Mouse (Mus musculus) liver, embryonic 13.5 days (tissue): ENCODE data around the gene Ccdc148. TPM values are rescaled to one million over a fixed set of nuclear protein-coding genes. Genes with fewer than 3 reads are reported as not detected.

ENCODE experiments used
- ATAC-seq: fragments of 200-750 bp; cut with Nextera tagmentation; 2 replicates; pipeline ENCODE4 v1.8.0; 2017; ENCODE audit warnings: low read depth, mild to moderate bottlenecking, moderate number of reproducible peaks, moderate library complexity
- DNase-seq: peaks from one replicate; pipeline ENCODE4 v3.0.0; 2022
- H3K27ac ChIP-seq: fragments of 300-500 bp; sonication (generic); 2 replicates; pipeline ENCODE4 v1.5.1; 2015; ENCODE audit warnings: moderate library complexity, mild to moderate bottlenecking, inconsistent platforms
- H3K27me3 ChIP-seq: fragments of 300-500 bp; sonication (generic); 2 replicates; pipeline ENCODE4 v1.6.1; 2015; ENCODE audit warnings: mild to moderate bottlenecking, inconsistent platforms
- H3K36me3 ChIP-seq: fragments of 300-500 bp; sonication (generic); 2 replicates; pipeline ENCODE4 v1.6.1; 2015; ENCODE audit warnings: mild to moderate bottlenecking, inconsistent platforms
- H3K4me1 ChIP-seq: fragments of 300-500 bp; sonication (generic); replicated peaks from 2 replicates; pipeline ENCODE4 v1.6.1; 2015; ENCODE audit warnings: inconsistent platforms
- H3K4me2 ChIP-seq: fragments of 300-500 bp; sonication (generic); 2 replicates; pipeline ENCODE4 v1.6.1; 2015; ENCODE audit warnings: inconsistent platforms, mild to moderate bottlenecking, moderate library complexity
- H3K4me3 ChIP-seq: fragments of 300-500 bp; sonication (generic); replicated peaks from 2 replicates; pipeline ENCODE4 v1.5.1; 2015; ENCODE audit warnings: mild to moderate bottlenecking, inconsistent platforms
- H3K9ac ChIP-seq: fragments of 300-500 bp; sonication (generic); 2 replicates; pipeline ENCODE4 v1.6.1; 2015; ENCODE audit warnings: mild to moderate bottlenecking, inconsistent platforms
- H3K9me3 ChIP-seq: fragments of 300-500 bp; sonication (generic); replicated peaks from 2 replicates; pipeline ENCODE4 v1.6.1; 2016; ENCODE audit warnings: inconsistent platforms
- WGBS: fragments of 180-500 bp; shearing (Covaris S2); methylation state at CpG from one replicate; pipeline ENCODE4 v1.1.7; 2015; ENCODE audit not compliant: insufficient replicate concordance; 5-methylcytosine and 5-hydroxymethylcytosine counted together
- polyA plus RNA-seq: library from polyadenylated mRNA; unstranded; fragments of >200 nt; fragmentation: Nextera tagmentation; extraction: Ambion mirVana; gene quantifications from 2 replicates; pipeline ENCODE4 v1.2.1, GENCODE M21; 2015

The Ccdc148 gene
- polyA plus RNA-seq = 0.20 and 0.25 TPM in 2 replicates

- peak; percentile 96 for ATAC-seq
- no peaks in the 10 kb centered on the region for H3K36me3 ChIP-seq
- under 1% methylated on average over 22 of the region's 37 CpGs for WGBS
Observed at GRCm38 (mm10) chr2:59160605-59160963, at the start of gene Ccdc148, which contains the start of gene Pkp4. TSS of gene Ccdc148 (minus strand) at chr2:59160683. TSS of gene Pkp4 (plus strand) at chr2:59160850.

GRCm38 (mm10) chr2:59208276-59208675, 47.8 kb upstream of the Ccdc148 start:
- Histone ChIP-seq H3K4me2 (no peak overlapping the region), H3K27me3 (no peaks in the 10 kb centered on the region), H3K36me3 (no peaks in the 10 kb centered on the region), H3K27ac (no peak overlapping the region), H3K9me3 (no peaks in the 10 kb centered on the region), H3K4me1 (peaks cover 19% of the 10 kb centered on the region), H3K4me3 (no peak overlapping the region), H3K9ac (no peak overlapping the region)
- DNase-seq (no peak), ATAC-seq (no peak)
- WGBS = 71% methylated on average over 9 of the region's 9 CpGs

More at GRCm38 (mm10) chr2:59160605-59160963, at the start of gene Ccdc148, which contains the start of gene Pkp4:
- Histone ChIP-seq H3K27me3 (0 out of 2 replicates have a peak, but pooled peaks cover 8% of the 10 kb centered on the region), H3K27ac (peak within 1 kb of the TSS; percentile 64), H3K4me1 (peaks cover 34% of the 10 kb centered on the region), H3K4me3 (peak within 1 kb of the TSS; percentile 80), H3K9ac (peak within 1 kb of the TSS; percentile 83), H3K9me3 (no peaks in the 10 kb centered on the region), H3K4me2 (peak within 1 kb of the TSS; percentile 91)
- peak; percentile 82 for DNase-seq

GRCm38 (mm10) chr2:59207725-59208124, 47.2 kb upstream of the Ccdc148 start:
- Histone ChIP-seq H3K36me3 (no peaks in the 10 kb centered on the region), H3K27ac (no peak overlapping the region), H3K9me3 (no peaks in the 10 kb centered on the region), H3K4me2 (no peak overlapping the region), H3K4me3 (no peak overlapping the region), H3K4me1 (peaks cover 23% of the 10 kb centered on the region), H3K9ac (no peak overlapping the region), H3K27me3 (no peaks in the 10 kb centered on the region)
- ATAC-seq (no peak), DNase-seq (no peak)
- WGBS = 70% methylated on average over 5 of the region's 5 CpGs

- WGBS = 35% methylated on average over 4 of the region's 4 CpGs
- no peak overlapping the region for H3K9ac ChIP-seq
- no peaks in the 10 kb centered on the region for H3K36me3 ChIP-seq
- DNase-seq = no peak
- H3K27me3 ChIP-seq = no peaks in the 10 kb centered on the region
- H3K4me1 ChIP-seq = peaks cover 23% of the 10 kb centered on the region
- no peak overlapping the region for H3K4me3 ChIP-seq
- no peaks in the 10 kb centered on the region for H3K9me3 ChIP-seq
- ATAC-seq = no peak
- no peak overlapping the region for H3K27ac ChIP-seq
- no peak overlapping the region for H3K4me2 ChIP-seq
Observed at GRCm38 (mm10) chr2:59207240-59207639, 46.8 kb upstream of the Ccdc148 start.

- Histone ChIP-seq H3K9me3 (no peaks in the 10 kb centered on the region), H3K9ac (no peak overlapping the region), H3K36me3 (no peaks in the 10 kb centered on the region), H3K27me3 (no peaks in the 10 kb centered on the region), H3K4me3 (no peak overlapping the region), H3K4me1 (peaks cover 21% of the 10 kb centered on the region), H3K4me2 (no peak overlapping the region), H3K27ac (no peak overlapping the region)
- ATAC-seq = no peak
- WGBS = 72% methylated on average over 2 of the region's 2 CpGs
- no peak for DNase-seq
Observed at GRCm38 (mm10) chr2:59206190-59206589, 45.7 kb upstream of the Ccdc148 start.

- DNase-seq = no peak
- no peaks in the 10 kb centered on the region for H3K27me3 ChIP-seq
- H3K9ac ChIP-seq = no peak overlapping the region
- H3K4me3 ChIP-seq = no peak overlapping the region
- ATAC-seq = no peak
- no peak overlapping the region for H3K27ac ChIP-seq
- H3K4me1 ChIP-seq = peaks cover 18% of the 10 kb centered on the region
- no peaks in the 10 kb centered on the region for H3K9me3 ChIP-seq
- 83% methylated on average over 9 of the region's 9 CpGs for WGBS
- no peak overlapping the region for H3K4me2 ChIP-seq
- H3K36me3 ChIP-seq = no peaks in the 10 kb centered on the region
Observed at GRCm38 (mm10) chr2:59205092-59205491, 44.6 kb upstream of the Ccdc148 start.

GRCm38 (mm10) chr2:59203627-59204425, 43.3 kb upstream of the Ccdc148 start:
- Histone ChIP-seq H3K4me3 (no peak overlapping the region), H3K27ac (no peak overlapping the region), H3K4me2 (no peak overlapping the region), H3K9ac (no peak overlapping the region), H3K27me3 (no peaks in the 10 kb centered on the region), H3K4me1 (peaks cover 18% of the 10 kb centered on the region), H3K9me3 (no peaks in the 10 kb centered on the region), H3K36me3 (no peaks in the 10 kb centered on the region)
- WGBS = 60% methylated on average over 3 of the region's 3 CpGs
- DNase-seq = no peak
- ATAC-seq = no peak

- no peaks in the 10 kb centered on the region for H3K36me3 ChIP-seq
- 51% methylated on average over 5 of the region's 5 CpGs for WGBS
Observed at GRCm38 (mm10) chr2:59202930-59203329, 42.4 kb upstream of the Ccdc148 start.

GRCm38 (mm10) chr2:59200511-59200910, 40.0 kb upstream of the Ccdc148 start:
- ATAC-seq (no peak), DNase-seq (no peak)
- Histone ChIP-seq H3K4me2 (no peak overlapping the region), H3K4me1 (peaks cover 7% of the 10 kb centered on the region; the same call in 1 of the 2 replicates), H3K27ac (no peak overlapping the region), H3K9me3 (no peaks in the 10 kb centered on the region), H3K27me3 (no peaks in the 10 kb centered on the region), H3K4me3 (no peak overlapping the region), H3K9ac (no peak overlapping the region), H3K36me3 (no peaks in the 10 kb centered on the region)
- WGBS = 77% methylated on average over 3 of the region's 3 CpGs

More at GRCm38 (mm10) chr2:59202930-59203329, 42.4 kb upstream of the Ccdc148 start:
- H3K4me2 ChIP-seq = no peak overlapping the region
- H3K27ac ChIP-seq = no peak overlapping the region
- H3K27me3 ChIP-seq = no peaks in the 10 kb centered on the region
- no peak for DNase-seq
- ATAC-seq = no peak
- H3K4me3 ChIP-seq = no peak overlapping the region
- no peaks in the 10 kb centered on the region for H3K9me3 ChIP-seq
- peaks cover 14% of the 10 kb centered on the region; the same call in 1 of the 2 replicates for H3K4me1 ChIP-seq
- no peak overlapping the region for H3K9ac ChIP-seq

GRCm38 (mm10) chr2:59199476-59199976, 39.0 kb upstream of the Ccdc148 start:
- WGBS = 82% methylated on average over 5 of the region's 5 CpGs
- ATAC-seq (no peak), DNase-seq (no peak)
- Histone ChIP-seq H3K4me3 (no peak overlapping the region), H3K36me3 (no peaks in the 10 kb centered on the region), H3K9ac (no peak overlapping the region), H3K27me3 (no peaks in the 10 kb centered on the region), H3K4me2 (no peak overlapping the region), H3K9me3 (no peaks in the 10 kb centered on the region), H3K27ac (no peak overlapping the region), H3K4me1 (peaks cover 7% of the 10 kb centered on the region; the same call in 1 of the 2 replicates)

- ATAC-seq (no peak), DNase-seq (no peak)
- no peaks in the 10 kb centered on the region for H3K27me3 ChIP-seq
- H3K9me3 ChIP-seq = no peaks in the 10 kb centered on the region
- WGBS = 66% methylated on average over 4 of the region's 4 CpGs
- no peak overlapping the region for H3K4me2 ChIP-seq
- no peak overlapping the region for H3K27ac ChIP-seq
- no peak overlapping the region for H3K9ac ChIP-seq
- H3K36me3 ChIP-seq = no peaks in the 10 kb centered on the region
- no peaks in the 10 kb centered on the region for H3K4me1 ChIP-seq
- no peak overlapping the region for H3K4me3 ChIP-seq
Observed at GRCm38 (mm10) chr2:59197156-59197555, 36.7 kb upstream of the Ccdc148 start.
